Mouse (Mus musculus): ENCODE measurements around the gene M1ap. TPM values are rescaled to one million over a fixed set of nuclear protein-coding genes. Genes with fewer than 3 reads are reported as not detected.

Gene M1ap
- polyA plus RNA-seq, 1 experiment, result 0.92 TPM

DNA sequence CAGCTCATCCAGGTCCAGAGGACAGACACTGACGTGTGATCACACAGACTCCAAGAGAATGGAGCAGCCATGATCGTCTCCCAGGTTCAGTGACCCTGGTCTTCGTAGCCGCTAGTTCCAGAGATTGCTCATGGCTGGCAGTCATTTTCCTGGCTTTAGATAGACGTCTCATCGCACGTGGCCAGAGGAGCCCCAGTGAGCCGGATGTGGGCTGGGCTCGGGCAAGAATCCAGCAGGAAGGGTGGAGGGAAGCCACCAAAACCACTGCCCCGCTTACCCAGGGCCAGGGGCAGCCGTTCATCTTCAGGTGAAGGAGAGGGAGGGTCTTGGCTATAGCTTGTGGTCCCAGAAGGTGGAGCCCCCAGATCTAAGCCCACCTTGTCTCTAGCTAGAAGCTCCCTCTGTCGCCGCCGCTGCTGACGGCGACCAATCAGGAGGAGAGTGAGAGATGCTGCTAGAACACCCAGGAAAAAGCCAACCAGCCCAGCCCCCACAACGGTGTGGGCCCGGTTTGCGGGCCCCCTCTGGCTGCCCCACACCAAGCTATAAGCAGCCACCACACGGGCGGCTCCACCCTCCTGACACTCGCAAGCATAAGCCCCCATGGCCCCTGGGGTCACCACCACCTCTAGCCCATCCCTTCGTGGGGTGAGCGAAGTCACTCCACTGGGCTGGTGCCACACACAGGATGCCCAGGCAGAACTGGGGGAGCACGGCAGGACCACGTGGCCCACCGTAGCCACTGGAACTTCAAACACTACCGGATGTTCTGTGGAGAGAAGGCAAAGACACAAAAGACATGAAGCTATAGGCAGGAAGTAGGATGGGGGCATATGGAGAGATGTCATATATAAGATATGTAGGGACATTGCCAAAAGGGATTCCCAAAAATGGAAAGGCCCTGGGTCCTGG, 33.1 kb upstream of the M1ap start:
- no peaks in the 10 kb centered on the region for H3K27me3 ChIP-seq (ENCODE audit: control insufficient read depth, insufficient read depth, insufficient read length)
- H3K4me2 ChIP-seq (ENCODE audit: low read depth), result no peak overlapping the region
- no peak overlapping the region for H3K4me3 ChIP-seq
- no peak overlapping the region for H3ac ChIP-seq (ENCODE audit: control insufficient read depth, insufficient read length)
- H3K36me3 ChIP-seq (ENCODE audit: control insufficient read depth, insufficient read depth), result no peaks in the 10 kb centered on the region
- TF ChIP-seq SRF (IDR thresholded peaks at IDR 0.05; ENCODE audit: control insufficient read depth, insufficient read length, low read depth), result no peak
- H3K79me2 ChIP-seq (ENCODE audit: control insufficient read depth, insufficient read depth), result no peaks in the 10 kb centered on the region

DNA sequence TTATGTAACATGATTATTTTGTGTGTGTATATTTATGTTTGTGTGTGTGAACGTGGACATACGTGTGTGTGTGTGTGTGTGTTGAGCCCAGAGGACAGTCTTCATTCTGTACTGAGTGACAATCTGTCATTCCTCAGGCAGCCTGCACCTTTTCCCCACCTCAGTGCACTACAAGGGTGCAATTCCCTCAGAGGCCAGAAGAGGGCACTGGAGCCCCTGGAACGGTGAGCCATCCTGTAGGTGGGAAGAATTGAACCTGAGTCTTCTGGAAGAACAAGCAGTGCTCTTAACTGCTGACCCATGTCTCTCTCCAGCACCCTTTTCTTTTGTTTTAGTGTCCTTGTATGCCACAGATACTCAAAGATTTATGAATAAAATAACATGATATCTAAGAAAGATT, 30.8 kb upstream of the M1ap start:
- Histone ChIP-seq H3K36me3 (ENCODE audit: control insufficient read depth, insufficient read depth) (no peaks in the 10 kb centered on the region), H3K79me2 (ENCODE audit: control insufficient read depth, insufficient read depth) (no peaks in the 10 kb centered on the region), H3K27me3 (ENCODE audit: control insufficient read depth, insufficient read depth, insufficient read length) (no peaks in the 10 kb centered on the region), H3K4me2 (ENCODE audit: low read depth) (no peak overlapping the region), H3K4me3 (no peak overlapping the region), H3ac (ENCODE audit: control insufficient read depth, insufficient read length) (no peak overlapping the region)
- TF ChIP-seq MYOG (IDR thresholded peaks at IDR 0.05; ENCODE audit: control insufficient read depth in 1 of 3, insufficient read depth in 1 of 3, insufficient read length in 2 of 3, low read depth in 2 of 3) (no peak), CEBPB (IDR thresholded peaks at IDR 0.05; ENCODE audit: insufficient read depth, poor library complexity, severe bottlenecking) (no peak), MYOD1 (IDR thresholded peaks at IDR 0.05; ENCODE audit: control insufficient read depth in 1 of 3, insufficient read length in 2 of 3, low read depth in 2 of 3) (no peak), E2F4 (IDR thresholded peaks at IDR 0.05; ENCODE audit: insufficient read depth) (no peak), MAX (IDR thresholded peaks at IDR 0.05; ENCODE audit: low read depth) (no peak), SRF (IDR thresholded peaks at IDR 0.05; ENCODE audit: control insufficient read depth, insufficient read length, low read depth) (no peak), POLR2AphosphoS2 (IDR thresholded peaks at IDR 0.05; ENCODE audit: insufficient read length, low read depth) (no peak)

- TF ChIP-seq REST (IDR thresholded peaks at IDR 0.05; ENCODE audit: insufficient read depth, insufficient read length) (no peak), E2F4 (IDR thresholded peaks at IDR 0.05; ENCODE audit: insufficient read depth) (no peak), SRF (IDR thresholded peaks at IDR 0.05; ENCODE audit: control insufficient read depth, insufficient read length, low read depth) (no peak), POLR2A (IDR thresholded peaks at IDR 0.05; ENCODE audit: insufficient read length, low read depth) (no peak), TCF3 (IDR thresholded peaks at IDR 0.05; ENCODE audit: insufficient read length, low read depth) (no peak), POLR2AphosphoS2 (IDR thresholded peaks at IDR 0.05; ENCODE audit: insufficient read length, low read depth) (no peak)
- Histone ChIP-seq H3K27me3 (ENCODE audit: control insufficient read depth, insufficient read depth, insufficient read length) (no peaks in the 10 kb centered on the region), H3K4me2 (ENCODE audit: low read depth) (no peak overlapping the region), H3ac (ENCODE audit: control insufficient read depth, insufficient read length) (no peak overlapping the region), H3K4me3 (no peak overlapping the region), H3K36me3 (ENCODE audit: control insufficient read depth, insufficient read depth) (no peaks in the 10 kb centered on the region), H3K79me2 (ENCODE audit: control insufficient read depth, insufficient read depth) (no peaks in the 10 kb centered on the region)
Observed at GRCm38 (mm10) chr6:82916459-82916858, 30.2 kb upstream of the M1ap start.

DNA sequence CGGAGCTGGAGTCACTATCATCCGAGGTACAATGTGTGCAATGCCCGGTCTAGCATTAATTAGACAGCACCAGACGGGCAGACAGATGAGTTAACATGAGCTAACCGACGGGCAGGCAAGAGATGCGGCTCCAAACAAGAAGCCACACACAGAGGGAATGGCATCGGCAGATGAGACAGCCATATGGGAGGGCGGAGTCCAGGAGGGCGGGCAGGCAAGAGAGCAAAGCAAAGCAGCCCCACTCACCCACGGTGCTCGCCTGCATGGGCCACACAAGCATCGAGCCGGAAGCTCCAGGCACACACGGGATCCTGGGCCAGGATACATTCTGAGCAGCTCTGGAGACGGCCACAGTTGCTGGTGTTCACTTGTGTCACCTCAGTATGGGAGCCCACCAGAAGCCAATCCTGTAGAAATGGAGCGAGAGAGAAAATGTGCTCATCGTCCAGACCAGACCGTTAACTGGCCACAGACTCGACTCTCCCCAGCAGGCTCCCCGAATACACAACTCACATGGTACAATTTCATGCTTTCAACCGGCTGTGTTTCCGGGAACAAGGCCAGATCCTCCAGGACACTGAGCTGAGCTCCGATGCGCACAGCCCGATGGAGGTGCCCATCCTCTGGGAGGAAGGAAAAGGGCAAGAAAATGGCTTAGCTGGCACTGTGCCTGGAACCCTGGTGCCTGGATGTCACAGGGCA, 29.5 kb upstream of the M1ap start:
- H3K79me2 ChIP-seq (ENCODE audit: control insufficient read depth, insufficient read depth), result no peaks in the 10 kb centered on the region
- no peak overlapping the region for H3K4me3 ChIP-seq
- no peaks in the 10 kb centered on the region for H3K27me3 ChIP-seq (ENCODE audit: control insufficient read depth, insufficient read depth, insufficient read length)
- TF ChIP-seq CEBPB (IDR thresholded peaks at IDR 0.05; ENCODE audit: insufficient read depth, poor library complexity, severe bottlenecking), result no peak
- no peak for TF ChIP-seq MYOG (IDR thresholded peaks at IDR 0.05; ENCODE audit: control insufficient read depth in 1 of 3, insufficient read depth in 1 of 3, insufficient read length in 2 of 3, low read depth in 2 of 3)
- no peak overlapping the region for H3K4me2 ChIP-seq (ENCODE audit: low read depth)
- no peaks in the 10 kb centered on the region for H3K36me3 ChIP-seq (ENCODE audit: control insufficient read depth, insufficient read depth)
- no peak overlapping the region for H3ac ChIP-seq (ENCODE audit: control insufficient read depth, insufficient read length)

DNA sequence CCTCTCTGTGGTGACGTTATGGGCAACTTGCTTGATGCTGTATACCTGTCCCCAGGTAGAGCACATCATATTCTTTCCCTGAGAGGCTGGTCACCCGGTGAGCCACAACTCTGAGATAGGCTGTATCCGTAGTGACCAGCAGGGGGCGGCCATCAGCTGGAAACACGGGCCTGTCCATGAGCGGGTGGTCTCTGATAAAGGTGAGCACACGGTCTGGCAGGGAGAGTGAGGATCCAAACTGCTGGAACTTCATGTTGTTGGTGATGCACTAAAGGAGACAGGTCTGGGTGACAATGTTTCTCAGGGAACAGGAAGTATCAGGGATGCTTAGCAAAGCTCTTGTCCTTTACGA, 28.9 kb upstream of the M1ap start:
- Histone ChIP-seq H3K36me3 (ENCODE audit: control insufficient read depth, insufficient read depth) (no peaks in the 10 kb centered on the region), H3K27me3 (ENCODE audit: control insufficient read depth, insufficient read depth, insufficient read length) (no peaks in the 10 kb centered on the region), H3K4me2 (ENCODE audit: low read depth) (no peak overlapping the region), H3K4me3 (no peak overlapping the region), H3ac (ENCODE audit: control insufficient read depth, insufficient read length) (no peak overlapping the region), H3K79me2 (ENCODE audit: control insufficient read depth, insufficient read depth) (no peaks in the 10 kb centered on the region)
- no peak for TF ChIP-seq SRF (IDR thresholded peaks at IDR 0.05; ENCODE audit: control insufficient read depth, insufficient read length, low read depth)
- TF ChIP-seq MAX (IDR thresholded peaks at IDR 0.05; ENCODE audit: low read depth), result no peak
- no peak for TF ChIP-seq MYOD1 (IDR thresholded peaks at IDR 0.05; ENCODE audit: control insufficient read depth in 1 of 3, insufficient read length in 2 of 3, low read depth in 2 of 3)
- no peak for TF ChIP-seq TCF12 (IDR thresholded peaks at IDR 0.05; ENCODE audit: insufficient read depth, poor library complexity, severe bottlenecking)
- TF ChIP-seq MYOG (IDR thresholded peaks at IDR 0.05; ENCODE audit: control insufficient read depth in 1 of 3, insufficient read depth in 1 of 3, insufficient read length in 2 of 3, low read depth in 2 of 3), result no peak
- TF ChIP-seq E2F4 (IDR thresholded peaks at IDR 0.05; ENCODE audit: insufficient read depth), result no peak
- TF ChIP-seq CEBPB (IDR thresholded peaks at IDR 0.05; ENCODE audit: insufficient read depth, poor library complexity, severe bottlenecking), result no peak
- no peak for TF ChIP-seq USF1 (IDR thresholded peaks at IDR 0.05; ENCODE audit: low read depth)
- no peak for TF ChIP-seq POLR2AphosphoS2 (IDR thresholded peaks at IDR 0.05; ENCODE audit: insufficient read length, low read depth)
- no peak for TF ChIP-seq TCF3 (IDR thresholded peaks at IDR 0.05; ENCODE audit: insufficient read length, low read depth)
- TF ChIP-seq REST (IDR thresholded peaks at IDR 0.05; ENCODE audit: insufficient read depth, insufficient read length), result no peak
